Mouse (Mus musculus) hindbrain, embryonic 13.5 days (tissue): ENCODE results near the gene Mrps35. TPM values are rescaled to one million over a fixed set of nuclear protein-coding genes. Genes with fewer than 3 reads are reported as not detected.

Experiments used
- ATAC-seq: fragments of 200-750 bp; cut with Nextera tagmentation; 2 replicates; pipeline ENCODE4 v1.8.0; 2017; ENCODE audit warnings: moderate TSS enrichment; ENCODE audit not compliant: low FRiP score
- H3K27ac ChIP-seq: fragments of 300-500 bp; sonication (generic); 2 replicates; pipeline ENCODE4 v1.5.1; 2015; ENCODE audit warnings: inconsistent platforms, mild to moderate bottlenecking, moderate library complexity
- H3K27me3 ChIP-seq: fragments of 300-500 bp; sonication (generic); 2 replicates; pipeline ENCODE4 v1.6.1; 2015; ENCODE audit warnings: mild to moderate bottlenecking, inconsistent platforms
- H3K36me3 ChIP-seq: fragments of 300-500 bp; sonication (generic); 2 replicates; pipeline ENCODE4 v1.6.1; 2015; ENCODE audit warnings: mild to moderate bottlenecking, inconsistent platforms
- H3K4me1 ChIP-seq: fragments of 300-500 bp; sonication (generic); replicated peaks from 2 replicates; pipeline ENCODE4 v1.6.1; 2015; ENCODE audit warnings: inconsistent platforms
- H3K4me2 ChIP-seq: fragments of 300-500 bp; sonication (generic); 2 replicates; pipeline ENCODE4 v1.6.1; 2015; ENCODE audit warnings: inconsistent platforms, mild to moderate bottlenecking, moderate library complexity
- H3K4me3 ChIP-seq: fragments of 300-500 bp; sonication (generic); 2 replicates; pipeline ENCODE4 v1.5.1; 2015; ENCODE audit warnings: mild to moderate bottlenecking, inconsistent platforms
- H3K9ac ChIP-seq: fragments of 300-500 bp; sonication (generic); 2 replicates; pipeline ENCODE4 v1.6.1; 2015; ENCODE audit warnings: mild to moderate bottlenecking, inconsistent platforms
- H3K9me3 ChIP-seq: fragments of 300-500 bp; sonication (generic); 2 replicates; pipeline ENCODE4 v1.6.1; 2016; ENCODE audit warnings: inconsistent platforms
- whole genome bisulfite sequencing: fragments of 180-500 bp; shearing (Covaris S2); methylation state at CpG from one replicate; pipeline ENCODE4 v1.1.7; 2015; 5-methylcytosine and 5-hydroxymethylcytosine counted together
- polyA plus RNA-seq: library from polyadenylated mRNA; unstranded; fragments of >200 nt; fragmentation: Nextera tagmentation; extraction: Ambion mirVana; gene quantifications from 2 replicates; pipeline ENCODE4 v1.2.1, GENCODE M21; 2015

The Mrps35 gene
- polyA plus RNA-seq, 1 experiment from 2014 or later = 70.4 TPM

DNA sequence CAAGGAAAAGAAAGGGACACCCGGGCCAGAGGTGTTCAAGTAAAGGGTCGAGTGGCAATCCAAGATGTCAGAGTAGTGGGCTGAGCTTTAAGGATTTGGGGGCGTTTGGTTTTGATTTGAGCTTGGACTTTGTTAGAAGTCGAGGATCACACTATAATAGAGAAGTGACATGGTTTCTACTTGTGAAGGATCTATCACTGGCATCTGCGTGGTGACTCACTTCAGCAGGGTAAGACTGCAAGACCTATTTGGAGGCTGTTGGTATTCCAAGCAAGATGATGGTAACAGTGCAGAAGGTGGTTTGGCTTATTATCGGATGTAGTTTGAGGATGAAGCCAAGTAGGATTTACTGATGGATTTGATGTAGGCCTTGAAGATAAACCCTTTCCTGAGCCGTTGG, 1.1 kb downstream of the Mrps35 start:
- 60% methylated on average over 7 of the region's 7 CpGs for WGBS

DNA sequence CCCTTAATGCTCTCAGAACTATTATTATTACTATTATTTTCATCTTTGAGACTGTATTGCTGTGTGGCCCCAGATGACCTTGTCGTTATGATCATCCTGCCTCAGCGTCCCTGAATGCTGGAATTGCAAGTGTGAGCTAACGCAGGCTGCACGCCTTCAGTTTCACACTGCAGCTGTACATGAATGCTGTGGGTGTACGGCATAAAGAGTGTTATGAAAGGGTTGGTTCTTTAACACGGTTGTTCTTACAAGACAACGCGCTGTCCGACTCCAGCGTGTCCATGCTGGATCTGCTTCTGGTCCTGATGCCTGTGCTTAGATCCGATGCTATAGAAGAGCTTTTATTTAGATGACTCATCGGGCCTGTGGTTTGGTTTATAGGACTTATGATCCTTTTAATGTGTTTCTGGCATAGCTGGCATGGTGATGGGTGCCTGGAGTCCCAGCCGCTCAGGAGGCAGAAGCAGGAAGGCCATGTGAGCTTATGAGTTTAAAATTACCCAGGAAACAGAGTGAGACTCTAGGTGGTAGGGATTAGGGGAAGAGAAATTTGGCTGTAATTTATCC, 6.8 kb downstream of the Mrps35 start:
- Histone ChIP-seq H3K9ac (no peak overlapping the region), H3K27ac (no peak overlapping the region), H3K4me2 (no peak overlapping the region), H3K4me3 (no peak overlapping the region), H3K36me3 (peaks cover 76% of the 10 kb centered on the region), H3K27me3 (no peaks in the 10 kb centered on the region), H3K9me3 (no peaks in the 10 kb centered on the region), H3K4me1 (peaks cover 9% of the 10 kb centered on the region; the same call in 1 of the 2 replicates)
- ATAC-seq = no peak
- 96% methylated on average over 13 of the region's 13 CpGs for WGBS

More for the DNA sequence above, 1.1 kb downstream of the Mrps35 start:
- no peaks in the 10 kb centered on the region for H3K9me3 ChIP-seq
- ATAC-seq = no peak
- peak overlapping the region; percentile 71 for H3K4me2 ChIP-seq
- H3K4me1 ChIP-seq = peaks cover 28% of the 10 kb centered on the region
- H3K4me3 ChIP-seq = peak overlapping the region; percentile 89
- peaks cover 26% of the 10 kb centered on the region for H3K36me3 ChIP-seq
- no peak overlapping the region for H3K27ac ChIP-seq
- H3K9ac ChIP-seq = peak overlapping the region; percentile 93
- H3K27me3 ChIP-seq = peaks cover 17% of the 10 kb centered on the region; the same call in 1 of the 2 replicates

DNA sequence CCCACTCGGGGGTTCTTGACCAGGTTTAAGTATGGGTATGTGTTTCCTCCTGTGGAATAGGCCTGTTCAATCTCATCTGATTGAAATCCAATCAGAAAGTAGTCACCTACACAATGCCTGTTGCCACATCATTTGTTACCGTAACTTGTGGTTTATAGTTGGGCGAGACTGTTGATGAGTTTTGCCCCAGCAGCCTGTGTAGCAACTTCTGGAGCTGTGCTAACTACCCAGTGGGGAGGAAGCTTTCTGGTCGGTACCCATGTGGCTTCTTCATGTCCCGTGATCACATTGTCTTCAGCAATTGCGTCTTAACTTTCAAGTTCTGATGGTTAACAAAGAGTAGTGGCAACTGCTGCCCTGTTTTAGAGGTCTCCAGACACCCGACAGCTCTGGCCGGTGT, 9.1 kb downstream of the Mrps35 start:
- Histone ChIP-seq H3K4me3 (no peak overlapping the region), H3K36me3 (peaks cover 89% of the 10 kb centered on the region), H3K9me3 (no peaks in the 10 kb centered on the region), H3K4me2 (no peak overlapping the region), H3K27me3 (no peaks in the 10 kb centered on the region), H3K4me1 (no peaks in the 10 kb centered on the region), H3K27ac (no peak overlapping the region), H3K9ac (no peak overlapping the region)
- 97% methylated on average over 8 of the region's 8 CpGs for WGBS
- no peak for ATAC-seq

DNA sequence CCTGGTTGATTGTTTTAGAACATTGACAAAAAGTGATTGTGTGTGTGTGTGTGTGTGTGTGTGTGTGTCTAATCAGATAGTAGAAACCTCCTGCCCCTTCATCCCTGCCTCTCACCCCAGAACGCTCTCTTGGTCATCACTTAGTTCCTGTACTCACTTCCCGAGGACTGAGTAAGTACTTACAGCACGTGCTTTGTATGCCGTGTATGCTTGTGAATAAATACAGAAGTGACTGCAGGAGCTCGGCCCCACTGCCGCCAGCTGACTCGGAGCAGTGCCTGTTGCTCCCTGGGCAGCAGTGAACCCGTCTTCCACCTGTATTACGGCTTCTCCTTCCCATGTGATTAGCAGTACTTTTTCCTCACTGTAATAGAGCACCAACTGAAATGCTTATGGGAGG, 9.9 kb downstream of the Mrps35 start:
- H3K9me3 ChIP-seq = no peaks in the 10 kb centered on the region
- WGBS = 93% methylated on average over 9 of the region's 9 CpGs

DNA sequence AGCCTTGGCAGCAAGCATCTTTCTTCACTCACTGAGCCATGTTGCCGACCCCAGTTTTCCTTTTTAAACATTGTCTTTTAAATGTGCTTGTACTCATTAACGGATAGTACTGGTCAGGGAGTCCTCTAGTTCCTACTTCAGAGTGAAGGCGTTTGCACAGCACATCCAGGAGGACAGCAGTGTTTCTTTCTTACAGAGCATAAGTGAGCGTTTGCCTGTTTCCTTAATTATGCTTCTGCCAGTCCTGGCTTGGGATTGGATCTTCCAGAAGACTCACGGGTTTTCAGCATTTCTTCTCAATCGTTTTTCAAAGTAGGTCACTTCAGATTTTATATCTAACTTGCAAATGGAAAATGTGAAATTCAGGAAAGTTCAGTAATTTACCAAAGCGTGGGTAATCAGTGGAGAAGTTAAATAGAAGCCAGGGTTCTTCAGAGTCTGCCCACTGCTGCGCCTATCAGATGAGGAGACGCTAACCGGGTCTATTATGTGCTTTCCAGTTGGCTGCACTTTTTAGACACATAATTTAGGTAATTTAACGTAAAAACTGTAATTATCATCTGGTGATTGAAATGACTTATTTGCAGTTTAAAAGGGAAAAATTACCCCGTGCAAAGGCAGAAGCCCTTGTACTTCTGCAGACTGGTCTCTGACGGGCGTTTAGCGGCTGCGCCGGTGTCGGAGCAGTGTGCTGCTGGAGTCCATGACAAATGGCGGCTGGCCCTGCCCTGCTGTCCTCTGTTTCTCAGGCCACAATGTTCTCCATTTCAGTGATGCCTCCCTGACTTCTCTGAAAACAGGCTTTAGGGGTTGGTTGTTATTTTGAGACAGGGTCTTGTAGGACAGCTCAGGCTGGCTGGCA, 11.5 kb downstream of the Mrps35 start:
- no peaks in the 10 kb centered on the region for H3K4me1 ChIP-seq
- no peak overlapping the region for H3K4me2 ChIP-seq
- H3K27ac ChIP-seq = no peak overlapping the region
- ATAC-seq = no peak
- no peaks in the 10 kb centered on the region for H3K9me3 ChIP-seq
- no peaks in the 10 kb centered on the region for H3K27me3 ChIP-seq
- H3K36me3 ChIP-seq = peaks cover 76% of the 10 kb centered on the region
- no peak overlapping the region for H3K9ac ChIP-seq
- no peak overlapping the region for H3K4me3 ChIP-seq
- WGBS = 85% methylated on average over 19 of the region's 19 CpGs

More for the DNA sequence above, 9.9 kb downstream of the Mrps35 start:
- Histone ChIP-seq H3K9ac (no peak overlapping the region), H3K27me3 (no peaks in the 10 kb centered on the region), H3K4me2 (no peak overlapping the region), H3K36me3 (peaks cover 83% of the 10 kb centered on the region), H3K27ac (no peak overlapping the region), H3K4me3 (no peak overlapping the region), H3K4me1 (no peaks in the 10 kb centered on the region)
- no peak for ATAC-seq

DNA sequence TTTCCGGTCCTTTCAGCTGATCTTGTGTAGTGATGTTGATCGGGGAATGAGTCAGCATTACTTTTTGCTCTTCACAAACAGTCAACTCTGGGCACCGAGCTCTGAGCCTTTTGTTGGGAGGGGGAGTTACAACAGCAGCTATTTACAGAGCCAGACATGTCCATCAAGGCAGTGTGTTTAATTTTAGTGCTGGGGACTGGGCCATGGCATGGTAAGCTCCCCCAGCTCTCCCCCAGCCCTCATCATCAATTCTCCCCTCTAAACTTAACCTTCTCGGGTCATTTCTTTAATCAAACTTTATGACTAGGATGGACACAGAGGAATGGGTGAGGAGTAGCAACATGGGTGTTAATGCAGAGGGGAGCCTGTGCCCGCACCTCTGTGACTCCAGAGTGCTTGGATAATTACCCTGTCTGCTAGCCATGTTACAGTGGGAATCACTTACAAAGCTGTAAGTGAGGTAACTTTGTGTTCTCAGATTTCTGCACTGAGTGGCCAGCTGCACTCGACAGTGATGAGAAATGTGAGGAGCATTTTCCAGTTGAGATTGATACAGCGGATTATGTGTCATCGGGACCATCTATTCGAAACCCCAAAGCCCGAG, 12.9 kb downstream of the Mrps35 start:
- H3K9ac ChIP-seq = no peak overlapping the region
- no peaks in the 10 kb centered on the region for H3K9me3 ChIP-seq
- no peaks in the 10 kb centered on the region for H3K27me3 ChIP-seq
- 91% methylated on average over 10 of the region's 10 CpGs for WGBS
- no peak overlapping the region for H3K4me2 ChIP-seq
- H3K36me3 ChIP-seq = peaks cover 70% of the 10 kb centered on the region
- H3K4me1 ChIP-seq = no peaks in the 10 kb centered on the region
- ATAC-seq = no peak
- H3K27ac ChIP-seq = no peak overlapping the region
- no peak overlapping the region for H3K4me3 ChIP-seq

DNA sequence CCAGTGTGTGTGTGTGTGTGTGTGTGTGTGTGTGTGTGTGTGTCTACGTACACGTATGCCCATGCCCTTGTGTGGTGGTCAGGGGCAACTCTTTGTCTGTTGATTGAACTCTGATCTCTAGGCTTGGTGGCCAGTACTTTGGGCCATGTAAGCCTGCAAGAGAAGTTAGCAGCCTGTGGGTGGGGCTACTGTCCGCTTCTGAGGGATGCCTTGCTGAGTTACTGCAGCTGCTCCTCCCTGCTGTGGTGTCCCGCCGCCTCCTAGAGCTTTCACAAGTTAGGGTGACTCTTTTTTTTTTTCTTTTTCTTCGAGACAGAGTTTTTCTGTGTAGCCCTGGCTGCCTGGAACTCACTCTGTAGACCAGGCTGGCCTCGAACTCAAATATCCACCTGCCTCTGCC, 16.8 kb downstream of the Mrps35 start:
- Histone ChIP-seq H3K4me1 (peaks cover 9% of the 10 kb centered on the region), H3K9ac (no peak overlapping the region), H3K4me2 (no peak overlapping the region), H3K4me3 (no peak overlapping the region), H3K9me3 (no peaks in the 10 kb centered on the region), H3K27me3 (no peaks in the 10 kb centered on the region), H3K27ac (no peak overlapping the region), H3K36me3 (peaks cover 62% of the 10 kb centered on the region)
- 67% methylated on average over 7 of the region's 7 CpGs for WGBS
- no peak for ATAC-seq

DNA sequence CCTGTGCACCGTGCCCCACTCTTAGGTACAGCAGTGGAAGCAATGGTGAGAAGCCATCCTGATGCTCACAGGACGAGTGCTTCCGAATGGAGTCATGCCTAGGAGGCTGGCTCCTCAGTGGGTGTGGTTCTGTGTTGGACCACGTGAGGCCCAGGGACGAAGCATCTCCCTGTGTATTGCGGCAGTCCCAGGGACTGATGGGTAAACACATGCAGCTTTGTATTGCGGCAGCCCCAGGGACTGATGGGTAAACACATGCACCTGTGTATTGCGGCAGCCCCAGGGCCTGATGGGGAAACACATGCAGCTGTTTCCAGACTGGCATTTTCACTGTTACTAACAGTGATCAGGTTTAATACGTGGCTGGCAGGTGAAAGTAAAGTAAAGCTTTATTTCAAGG, 19.1 kb downstream of the Mrps35 start:
- 81% methylated on average over 9 of the region's 9 CpGs for WGBS
- H3K4me2 ChIP-seq = no peak overlapping the region
- H3K9ac ChIP-seq = no peak overlapping the region

DNA sequence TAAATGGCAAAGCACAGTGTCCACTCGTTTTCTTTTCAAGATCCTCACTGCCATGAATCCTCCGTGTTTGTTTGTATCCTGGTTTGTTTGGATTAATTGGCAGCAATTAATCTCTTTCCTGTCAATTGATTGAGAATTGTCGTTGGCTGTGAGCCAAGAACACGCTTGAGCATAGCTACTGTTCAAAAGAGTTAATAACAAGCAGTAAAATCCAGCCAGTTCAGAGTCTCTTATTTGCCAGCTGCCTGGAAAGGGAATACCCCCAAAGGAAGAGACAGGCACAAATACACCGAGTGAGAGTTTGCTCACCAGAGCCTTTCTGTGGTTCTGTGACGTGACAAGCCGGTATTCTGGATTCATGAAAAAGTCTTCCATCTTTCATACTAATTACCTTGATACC, 19.5 kb downstream of the Mrps35 start:
- H3K4me1 ChIP-seq = peaks cover 9% of the 10 kb centered on the region
- H3K27ac ChIP-seq = no peak overlapping the region
- peaks cover 57% of the 10 kb centered on the region for H3K36me3 ChIP-seq
- no peaks in the 10 kb centered on the region for H3K9me3 ChIP-seq
- no peak overlapping the region for H3K4me3 ChIP-seq
- H3K9ac ChIP-seq = no peak overlapping the region
- ATAC-seq = no peak; the same call in 1 of the 2 replicates
- H3K4me2 ChIP-seq = no peak overlapping the region
- 63% methylated on average over 7 of the region's 7 CpGs for WGBS
- no peaks in the 10 kb centered on the region for H3K27me3 ChIP-seq

More for the DNA sequence above, 19.1 kb downstream of the Mrps35 start:
- Histone ChIP-seq H3K27me3 (no peaks in the 10 kb centered on the region), H3K4me1 (peaks cover 9% of the 10 kb centered on the region), H3K4me3 (no peak overlapping the region), H3K36me3 (peaks cover 55% of the 10 kb centered on the region), H3K27ac (peak overlapping the region; percentile 31; the same call in 1 of the 2 replicates), H3K9me3 (no peaks in the 10 kb centered on the region)
- peak; percentile 81 for ATAC-seq

DNA sequence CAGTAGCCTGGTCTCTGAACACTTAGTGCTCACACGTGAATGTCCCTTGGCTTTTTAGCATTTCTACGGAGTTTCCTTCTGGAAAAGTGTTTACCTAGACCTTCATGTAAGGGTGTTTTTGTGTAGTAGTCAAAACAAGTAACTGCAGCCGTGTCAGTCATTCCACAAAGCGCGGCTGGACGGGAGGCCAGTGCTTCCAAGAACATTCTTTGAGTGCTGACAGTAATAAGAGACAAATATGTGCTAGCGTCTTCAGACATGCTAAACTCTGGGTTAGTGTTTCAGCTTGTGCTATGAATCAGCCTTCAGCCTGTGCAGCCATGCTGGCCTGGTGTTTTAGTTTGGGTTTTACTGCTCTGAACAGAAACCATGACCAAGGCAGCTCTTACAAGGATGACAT, 20.1 kb downstream of the Mrps35 start:
- Histone ChIP-seq H3K4me3 (no peak overlapping the region), H3K36me3 (peaks cover 64% of the 10 kb centered on the region), H3K4me2 (no peak overlapping the region), H3K9me3 (no peaks in the 10 kb centered on the region), H3K27me3 (no peaks in the 10 kb centered on the region), H3K27ac (no peak overlapping the region), H3K9ac (no peak overlapping the region), H3K4me1 (peaks cover 9% of the 10 kb centered on the region)
- WGBS = 89% methylated on average over 7 of the region's 7 CpGs
- no peak for ATAC-seq

DNA sequence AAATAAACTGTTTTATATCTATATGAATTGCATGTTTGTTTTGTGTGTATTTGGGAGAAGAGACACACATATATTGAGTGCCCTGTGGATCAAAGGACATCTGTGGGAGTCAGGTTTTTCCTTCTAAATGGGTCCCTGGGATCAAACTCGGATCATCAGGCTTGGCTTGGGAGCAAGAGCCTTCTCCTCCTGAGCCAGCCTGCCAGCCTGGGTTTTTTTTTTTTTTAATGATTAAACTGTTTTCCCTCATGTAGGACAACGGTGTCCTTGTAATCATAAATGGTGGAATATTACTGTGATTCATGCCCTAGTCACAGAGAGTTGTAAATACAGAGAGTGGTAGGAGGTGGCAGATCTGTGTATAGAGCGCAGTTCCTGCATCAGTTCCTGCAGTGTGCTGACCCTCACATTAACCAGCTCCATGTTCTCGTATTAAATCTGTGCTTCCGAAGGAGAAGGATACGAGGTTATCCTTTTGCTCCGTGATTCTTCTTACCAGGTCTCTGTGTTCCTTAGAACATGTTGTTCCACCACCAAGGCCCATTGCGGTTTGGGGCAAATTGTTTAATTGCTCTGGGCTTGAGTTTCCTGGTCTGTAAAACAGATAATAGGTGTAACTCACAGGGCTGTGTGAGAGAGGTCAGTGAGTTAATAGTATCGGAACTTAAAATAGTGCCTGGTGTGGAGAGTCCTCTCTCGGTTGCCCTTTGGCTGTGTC, 21.8 kb downstream of the Mrps35 start:
- Histone ChIP-seq H3K4me3 (no peak overlapping the region), H3K27me3 (no peaks in the 10 kb centered on the region), H3K4me1 (peaks cover 9% of the 10 kb centered on the region), H3K9ac (no peak overlapping the region), H3K4me2 (no peak overlapping the region), H3K9me3 (no peaks in the 10 kb centered on the region), H3K36me3 (peaks cover 62% of the 10 kb centered on the region), H3K27ac (no peak overlapping the region)
- no peak for ATAC-seq
- 94% methylated on average over 10 of the region's 10 CpGs for WGBS

DNA sequence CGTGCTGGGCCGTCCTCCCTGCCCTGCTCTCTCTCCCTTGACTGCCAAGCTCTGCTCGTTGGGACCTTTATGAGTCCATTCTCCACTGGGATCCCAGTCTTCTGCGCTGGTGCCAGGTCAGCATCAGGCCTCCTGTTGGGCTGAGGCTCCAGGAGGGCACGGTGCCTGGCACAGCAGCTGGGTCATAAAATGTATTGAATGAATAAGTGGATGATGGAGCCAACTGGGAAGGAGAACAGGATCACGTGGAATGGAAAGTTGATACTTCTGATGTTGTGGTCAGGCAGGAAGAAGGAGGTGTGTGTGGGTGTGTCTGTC, 22.3 kb downstream of the Mrps35 start:
- H3K4me1 ChIP-seq = peaks cover 9% of the 10 kb centered on the region
- no peaks in the 10 kb centered on the region for H3K27me3 ChIP-seq
- H3K36me3 ChIP-seq = peaks cover 59% of the 10 kb centered on the region
- H3K4me3 ChIP-seq = no peak overlapping the region
- H3K4me2 ChIP-seq = no peak overlapping the region
- no peak overlapping the region for H3K9ac ChIP-seq
- H3K9me3 ChIP-seq = no peaks in the 10 kb centered on the region
- H3K27ac ChIP-seq = no peak overlapping the region
- WGBS = 92% methylated on average over 6 of the region's 6 CpGs
- no peak for ATAC-seq
